Mouse (Mus musculus) bone marrow macrophage, adult 2 months (primary cell): ENCODE data around the gene Sbk3. TPM values are rescaled to one million over a fixed set of nuclear protein-coding genes. Genes with fewer than 3 reads are reported as not detected.

Experiments used
- H3K27ac ChIP-seq: 2 replicates; pipeline ENCODE4 v1.5.1; 2012; ENCODE audit warnings: low read depth, low read length; ENCODE audit not compliant: insufficient read depth
- H3K4me1 ChIP-seq: 2 replicates; pipeline ENCODE4 v1.6.1; 2012; ENCODE audit warnings: low read length; ENCODE audit not compliant: control insufficient read depth, insufficient read depth
- H3K4me3 ChIP-seq: 2 replicates; pipeline ENCODE4 v1.5.1; 2012; ENCODE audit warnings: mild to moderate bottlenecking, low read length, moderate library complexity; ENCODE audit not compliant: insufficient read depth
- CTCF ChIP-seq: IDR thresholded peaks from 2 replicates; pipeline ENCODE4 v1.5.1; 2012; ENCODE audit warnings: low read depth, mild to moderate bottlenecking, low read length, moderate library complexity
- POLR2A ChIP-seq: IDR thresholded peaks from 2 replicates; pipeline ENCODE4 v1.6.1; 2012; ENCODE audit warnings: mild to moderate bottlenecking, low read depth, low read length, borderline replicate concordance
- polyA plus RNA-seq: library from polyadenylated mRNA; stranded (reverse); fragments of >200 nt; gene quantifications from 2 replicates; pipeline ENCODE4 v1.2.4, GENCODE M21; 2012; ENCODE audit not compliant: missing spikeins, insufficient read depth, insufficient read length

The Sbk3 gene
- polyA plus RNA-seq, 1 experiment = not detected

DNA sequence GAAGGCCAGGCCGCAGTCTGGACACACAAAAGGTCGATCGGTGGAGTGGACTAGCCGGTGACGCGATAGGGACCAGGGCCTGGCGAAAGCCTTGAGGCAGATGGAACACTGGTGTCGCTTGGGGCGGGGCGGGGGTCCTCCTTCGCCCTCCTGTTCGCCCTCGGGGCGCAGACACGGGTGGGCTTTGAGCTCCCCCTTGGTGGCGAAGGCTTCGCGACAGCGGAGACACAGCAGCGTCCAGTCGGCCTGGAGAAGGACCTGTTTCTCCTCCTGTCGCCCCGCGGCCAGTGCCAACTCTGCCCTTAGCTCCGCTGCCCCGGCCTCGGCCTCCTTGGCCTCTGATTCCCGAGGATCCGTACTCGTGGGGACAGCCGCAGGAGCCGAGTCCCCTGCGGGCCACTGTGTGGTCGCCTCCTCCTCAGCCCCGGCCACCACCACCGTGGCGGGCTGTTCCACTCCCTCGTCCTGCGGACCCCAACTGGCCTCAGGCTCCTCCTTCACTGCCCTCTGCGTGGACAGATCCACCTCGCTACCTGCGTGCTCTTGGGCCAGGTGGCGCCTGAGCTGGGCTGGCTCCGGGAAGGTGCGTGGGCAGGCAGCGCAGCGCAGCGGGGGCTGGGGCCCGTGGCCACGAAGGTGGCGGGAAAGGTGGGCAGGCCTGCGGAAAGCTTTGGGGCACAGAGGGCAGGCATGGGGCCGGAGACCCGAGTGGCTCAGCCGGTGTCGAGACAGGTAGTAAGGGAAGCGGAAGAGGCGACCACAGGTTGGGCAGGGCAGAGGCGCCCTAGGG is 23.2 kb upstream of the Sbk3 start:
- no peak overlapping the region for H3K4me3 ChIP-seq

DNA sequence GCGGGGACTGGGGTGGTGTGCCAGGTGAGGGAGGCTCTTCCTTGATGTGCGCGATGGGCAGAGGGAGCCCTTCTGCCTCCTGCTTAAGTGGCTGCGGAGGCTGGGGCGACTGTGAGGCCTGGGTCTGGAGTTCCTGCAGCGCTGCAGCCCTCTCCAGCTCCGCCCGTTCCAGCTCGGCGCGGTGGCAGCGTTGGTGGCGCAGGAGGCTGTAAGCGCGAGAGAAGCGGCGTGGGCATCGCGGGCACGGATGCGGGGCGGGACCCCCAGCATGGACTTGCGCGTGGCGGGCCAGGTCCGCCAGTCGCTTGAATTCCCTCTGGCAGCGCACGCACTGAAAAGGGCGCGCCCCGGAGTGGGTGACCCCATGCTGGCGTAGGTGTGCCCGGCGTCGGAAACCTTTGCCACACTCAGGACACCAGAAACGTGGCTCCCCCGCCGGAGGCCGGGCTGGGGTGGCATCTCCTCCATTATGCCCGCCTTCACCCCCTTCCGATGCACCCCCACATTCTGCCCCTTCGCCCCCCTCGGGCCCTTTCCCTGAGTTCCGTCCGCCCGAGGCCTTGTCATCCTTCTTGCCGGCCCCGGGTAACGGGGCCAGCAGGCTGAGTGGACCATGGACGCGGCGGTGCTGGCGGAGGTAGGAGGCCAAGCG is 22.5 kb upstream of the Sbk3 start:
- TF ChIP-seq POLR2A (no peak), CTCF (no peak)
- no peak overlapping the region for H3K27ac ChIP-seq
- peaks cover 5% of the 10 kb centered on the region; the same call in 1 of the 2 replicates for H3K4me1 ChIP-seq
- H3K4me3 ChIP-seq = no peak overlapping the region

More for the DNA sequence above, 23.2 kb upstream of the Sbk3 start:
- no peak for TF ChIP-seq POLR2A
- Histone ChIP-seq H3K4me1 (peaks cover 5% of the 10 kb centered on the region; the same call in 1 of the 2 replicates), H3K27ac (no peak overlapping the region)

- no peak overlapping the region for H3K4me3 ChIP-seq
These were observed 17.3 kb upstream of the Sbk3 start for GRCm38 (mm10) chr7:4988250-4988649.

GRCm38 (mm10) chr7:4976832-4977231 is 5.9 kb upstream of the Sbk3 start:
- Histone ChIP-seq H3K4me3 (no peak overlapping the region), H3K4me1 (peaks cover 12% of the 10 kb centered on the region), H3K27ac (no peak overlapping the region)
- TF ChIP-seq POLR2A = no peak
- no peak for TF ChIP-seq CTCF

More at GRCm38 (mm10) chr7:4988250-4988649, 17.3 kb upstream of the Sbk3 start:
- Histone ChIP-seq H3K27ac (no peak overlapping the region), H3K4me1 (no peaks in the 10 kb centered on the region)
- no peak for TF ChIP-seq CTCF
- no peak for TF ChIP-seq POLR2A

GRCm38 (mm10) chr7:4975455-4975854 is 4.5 kb upstream of the Sbk3 start:
- H3K4me3 ChIP-seq = no peak overlapping the region
- H3K4me1 ChIP-seq = peaks cover 23% of the 10 kb centered on the region
- TF ChIP-seq POLR2A (no peak), CTCF (no peak)
- H3K27ac ChIP-seq = no peak overlapping the region

DNA sequence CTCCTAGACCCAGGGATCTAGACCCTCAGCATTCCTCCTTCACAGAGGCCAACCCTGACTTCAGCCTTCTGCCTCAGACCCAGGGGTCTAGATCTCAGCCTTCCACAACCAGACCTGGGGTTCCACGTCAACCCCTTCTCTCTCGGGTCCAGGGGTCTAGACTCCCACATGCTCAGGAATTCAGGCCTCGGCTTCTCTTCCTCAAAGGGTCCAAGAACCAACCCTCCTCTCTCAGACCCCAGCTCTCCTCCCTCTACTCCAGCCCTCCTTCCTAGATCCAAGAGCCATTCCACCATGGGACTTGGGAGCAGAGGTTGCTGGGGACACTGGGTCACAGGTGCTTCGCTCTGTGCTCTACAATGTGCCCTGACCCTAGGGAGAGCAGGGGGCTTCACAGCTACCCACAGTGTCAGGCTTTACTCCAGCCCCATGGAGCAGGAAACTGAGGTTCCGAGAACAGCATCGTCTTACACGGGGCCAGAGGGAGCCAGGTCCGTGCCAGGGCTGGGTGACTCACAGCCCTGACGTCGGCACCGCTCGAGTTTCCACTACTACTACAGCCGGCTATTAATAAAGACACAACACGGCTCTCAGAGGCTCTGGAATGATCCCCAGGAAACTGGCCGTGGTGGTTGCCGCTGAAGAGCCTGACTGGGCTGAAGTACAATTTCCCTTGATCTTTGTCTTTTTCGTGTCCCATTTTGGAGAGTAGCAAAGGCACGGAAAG is 1.5 kb upstream of the Sbk3 start:
- Histone ChIP-seq H3K4me1 (peaks cover 23% of the 10 kb centered on the region), H3K27ac (no peak overlapping the region), H3K4me3 (no peak overlapping the region)
- no peak for TF ChIP-seq CTCF
- TF ChIP-seq POLR2A = no peak

- Histone ChIP-seq H3K4me3 (no peak overlapping the region), H3K4me1 (peaks cover 23% of the 10 kb centered on the region), H3K27ac (no peak overlapping the region)
- TF ChIP-seq CTCF = no peak
- TF ChIP-seq POLR2A = no peak
These were observed 742 bp upstream of the Sbk3 start for GRCm38 (mm10) chr7:4971710-4972109.

DNA sequence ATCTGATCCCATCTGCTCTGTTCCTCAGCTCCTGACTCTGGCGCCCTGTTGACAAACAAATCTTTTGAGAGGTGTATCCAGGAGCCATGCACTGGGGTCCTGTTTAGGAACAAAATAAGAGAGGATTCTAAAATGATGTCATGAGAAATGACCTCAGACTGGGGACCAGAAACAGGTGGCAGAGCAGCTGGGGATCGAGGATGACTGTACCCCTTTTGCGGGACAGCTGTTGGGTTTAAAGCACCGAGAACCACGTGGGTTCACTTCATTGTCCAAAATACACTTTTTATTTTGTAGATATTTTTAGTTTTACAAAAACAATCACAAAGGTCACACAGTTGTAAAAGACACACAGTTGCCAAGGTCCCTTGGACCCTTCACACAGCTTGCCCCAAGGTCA is 6.0 kb downstream of the Sbk3 start:
- no peak overlapping the region for H3K27ac ChIP-seq
- no peak overlapping the region for H3K4me3 ChIP-seq
- H3K4me1 ChIP-seq = peaks cover 6% of the 10 kb centered on the region
- TF ChIP-seq CTCF = no peak
- TF ChIP-seq POLR2A = no peak

GRCm38 (mm10) chr7:4964272-4964671 is 6.7 kb downstream of the Sbk3 start, which contains the start of gene Sbk2:
TSS of gene Sbk2 (minus strand) at chr7:4964406.
- H3K4me1 ChIP-seq = peaks cover 7% of the 10 kb centered on the region
- H3K4me3 ChIP-seq = no peak within 1 kb of the TSS
- H3K27ac ChIP-seq = no peak within 1 kb of the TSS
- no peak for TF ChIP-seq POLR2A
- peak; percentile 64 for TF ChIP-seq CTCF
